Mouse (Mus musculus) bone marrow, adult 2 months (tissue): ENCODE data around the gene Fcho2. TPM values are rescaled to one million over a fixed set of nuclear protein-coding genes. Genes with fewer than 3 reads are reported as not detected.

Experiments used
- H3K27ac ChIP-seq: fragments of 200-500 bp; 2 replicates; pipeline ENCODE4 v1.5.1; 2012; ENCODE audit warnings: low read depth, mild to moderate bottlenecking, control low read depth, inconsistent platforms, low read length; ENCODE audit not compliant: control insufficient read depth, poor library complexity, insufficient read depth
- H3K4me1 ChIP-seq: fragments of 200-500 bp; 2 replicates; pipeline ENCODE4 v1.6.1; 2011; ENCODE audit warnings: low read length; ENCODE audit not compliant: control insufficient read depth, insufficient read depth
- H3K4me3 ChIP-seq: fragments of 200-500 bp; replicated peaks from 2 replicates; pipeline ENCODE3; 2011; ENCODE audit warnings: mild to moderate bottlenecking, low read depth, low read length, control low read depth; ENCODE audit not compliant: control insufficient read depth
- CTCF ChIP-seq: fragments of 200-500 bp; IDR thresholded peaks from 2 replicates; pipeline ENCODE4 v1.5.1; 2011; ENCODE audit warnings: low read length, control low read depth; ENCODE audit not compliant: control insufficient read depth, insufficient read depth
- POLR2A ChIP-seq: fragments of 200-500 bp; IDR thresholded peaks from 2 replicates; pipeline ENCODE4 v1.6.1; 2011; ENCODE audit warnings: low read depth, mild to moderate bottlenecking, control low read depth, low read length, borderline replicate concordance; ENCODE audit not compliant: control insufficient read depth
- WGBS: fragments of 180-500 bp; shearing (Covaris S2); methylation state at CpG from one replicate; pipeline ENCODE4 v1.1.7; 2018; 5-methylcytosine and 5-hydroxymethylcytosine counted together
- polyA plus RNA-seq: library from polyadenylated mRNA; stranded (reverse); fragments of >200 nt; gene quantifications from 2 replicates; pipeline ENCODE4 v1.2.4, GENCODE M21; 2011; ENCODE audit warnings: low replicate concordance; ENCODE audit not compliant: missing spikeins, insufficient read depth, insufficient read length

The Fcho2 gene
- polyA plus RNA-seq, 1 experiment: 96.2 TPM

- WGBS: 54% methylated on average over 3 of the region's 3 CpGs
- no peak for TF ChIP-seq POLR2A
- no peak for TF ChIP-seq CTCF
- Histone ChIP-seq H3K27ac (peak overlapping the region; percentile 73; the same call in 1 of the 2 replicates), H3K4me3 (no peak overlapping the region), H3K4me1 (peaks cover 1% of the 10 kb centered on the region; the same call in 1 of the 2 replicates)
Measured at GRCm38 (mm10) chr13:98802957-98803356, 12.3 kb downstream of the Fcho2 start.

GRCm38 (mm10) chr13:98795511-98795910, 19.7 kb downstream of the Fcho2 start:
- H3K27ac ChIP-seq: no peak overlapping the region
- H3K4me3 ChIP-seq: no peak overlapping the region
- H3K4me1 ChIP-seq: no peaks in the 10 kb centered on the region; the same call in 1 of the 2 replicates
- WGBS: 90% methylated on average over 3 of the region's 3 CpGs
- TF ChIP-seq POLR2A (no peak), CTCF (no peak)

- Histone ChIP-seq H3K4me1 (no peaks in the 10 kb centered on the region; the same call in 1 of the 2 replicates), H3K27ac (no peak overlapping the region), H3K4me3 (no peak overlapping the region)
- WGBS: 90% methylated on average over 1 of the region's 1 CpGs
- TF ChIP-seq POLR2A (no peak), CTCF (no peak)
Measured at GRCm38 (mm10) chr13:98792864-98793263, 22.4 kb downstream of the Fcho2 start.

GRCm38 (mm10) chr13:98791693-98792092, 23.6 kb downstream of the Fcho2 start:
- TF ChIP-seq POLR2A: no peak
- no peak for TF ChIP-seq CTCF
- Histone ChIP-seq H3K4me3 (no peak overlapping the region), H3K4me1 (no peaks in the 10 kb centered on the region; the same call in 1 of the 2 replicates), H3K27ac (no peak overlapping the region)
- 91% methylated on average over 1 of the region's 1 CpGs for WGBS

GRCm38 (mm10) chr13:98786970-98787685, 28.1 kb downstream of the Fcho2 start:
- Histone ChIP-seq H3K4me1 (no peaks in the 10 kb centered on the region; the same call in 1 of the 2 replicates), H3K27ac (no peak overlapping the region), H3K4me3 (no peak overlapping the region)
- TF ChIP-seq CTCF (no peak), POLR2A (no peak)
- 66% methylated on average over 5 of the region's 5 CpGs for WGBS

GRCm38 (mm10) chr13:98777959-98778358, 37.3 kb downstream of the Fcho2 start:
- 65% methylated on average over 3 of the region's 3 CpGs for WGBS
- TF ChIP-seq POLR2A (no peak), CTCF (no peak)
- Histone ChIP-seq H3K4me3 (no peak overlapping the region), H3K4me1 (no peaks in the 10 kb centered on the region), H3K27ac (no peak overlapping the region)

- no peak overlapping the region for H3K27ac ChIP-seq
- no peak for TF ChIP-seq CTCF
- TF ChIP-seq POLR2A: no peak
- WGBS: 90% methylated on average over 2 of the region's 2 CpGs
- H3K4me3 ChIP-seq: no peak overlapping the region
- no peaks in the 10 kb centered on the region for H3K4me1 ChIP-seq
Measured at GRCm38 (mm10) chr13:98771484-98771883, 43.8 kb downstream of the Fcho2 start.

- TF ChIP-seq CTCF (no peak), POLR2A (no peak)
- 47% methylated on average over 4 of the region's 4 CpGs for WGBS
- no peaks in the 10 kb centered on the region for H3K4me1 ChIP-seq
- no peak overlapping the region for H3K27ac ChIP-seq
- H3K4me3 ChIP-seq: no peak overlapping the region
Measured at GRCm38 (mm10) chr13:98768329-98768728, 46.9 kb downstream of the Fcho2 start.

- TF ChIP-seq POLR2A (no peak), CTCF (no peak)
- Histone ChIP-seq H3K4me3 (no peak overlapping the region), H3K4me1 (no peaks in the 10 kb centered on the region), H3K27ac (no peak overlapping the region)
Measured at GRCm38 (mm10) chr13:98761771-98762170, 53.5 kb downstream of the Fcho2 start.
